Mouse (Mus musculus) forebrain, postnatal 0 days (tissue): ENCODE measurements around the gene Slc16a14. TPM values are rescaled to one million over a fixed set of nuclear protein-coding genes. Genes with fewer than 3 reads are reported as not detected.

Experiments
- ATAC-seq: fragments of 200-750 bp; cut with Nextera tagmentation; 2 replicates; pipeline ENCODE4 v1.8.0; 2017; ENCODE audit warnings: mild to moderate bottlenecking, moderate library complexity
- DNase-seq: peaks from one replicate; pipeline ENCODE4 v3.0.0-alpha.2; 2015
- H3K27ac ChIP-seq: fragments of 300-500 bp; sonication (generic); 2 replicates; pipeline ENCODE4 v1.5.1; 2014; ENCODE audit warnings: low read depth, mild to moderate bottlenecking, antibody characterized with exemption, low read length, moderate library complexity, mixed read lengths
- H3K27me3 ChIP-seq: fragments of 300-500 bp; sonication (generic); 2 replicates; pipeline ENCODE4 v1.6.1; 2014; ENCODE audit warnings: mild to moderate bottlenecking, low read length, mixed read lengths; ENCODE audit not compliant: insufficient read depth
- H3K36me3 ChIP-seq: fragments of 300-500 bp; sonication (generic); 2 replicates; pipeline ENCODE4 v1.6.1; 2014; ENCODE audit warnings: mild to moderate bottlenecking, moderate library complexity; ENCODE audit not compliant: insufficient read depth
- H3K4me1 ChIP-seq: fragments of 300-500 bp; sonication (generic); 2 replicates; pipeline ENCODE4 v1.6.1; 2014; ENCODE audit warnings: antibody characterized with exemption; ENCODE audit not compliant: insufficient read depth
- H3K4me2 ChIP-seq: fragments of 300-500 bp; sonication (generic); 2 replicates; pipeline ENCODE4 v1.6.1; 2014; ENCODE audit warnings: low read depth, mild to moderate bottlenecking, moderate library complexity
- H3K4me3 ChIP-seq: fragments of 300-500 bp; sonication (generic); 2 replicates; pipeline ENCODE4 v1.5.1; 2014; ENCODE audit warnings: low read depth, low read length, mixed read lengths
- H3K9ac ChIP-seq: fragments of 300-500 bp; sonication (generic); 2 replicates; pipeline ENCODE4 v1.6.1; 2014; ENCODE audit warnings: mild to moderate bottlenecking
- H3K9me3 ChIP-seq: fragments of 300-500 bp; sonication (generic); 2 replicates; pipeline ENCODE4 v1.6.1; 2016; ENCODE audit warnings: low read length
- CTCF ChIP-seq: sonication (generic); IDR thresholded peaks from 2 replicates; pipeline ENCODE4 v1.5.1; 2016; ENCODE audit warnings: antibody characterized with exemption, control low read depth, low read depth
- WGBS: fragments of 180-500 bp; shearing (Covaris S2); extraction: QIAGEN DNeasy Blood & Tissue Kit; methylation state at CpG from one replicate; pipeline ENCODE4 v1.1.7; 2014; 5-methylcytosine and 5-hydroxymethylcytosine counted together
- polyA plus RNA-seq: library from polyadenylated mRNA; unstranded; fragments of >200 nt; fragmentation: Nextera tagmentation; extraction: Ambion mirVana; gene quantifications from 2 replicates; pipeline ENCODE4 v1.2.1, GENCODE M21; 2015
- total RNA-seq: library from RNA; depleted of rRNA; stranded (reverse); fragments of >200 nt; gene quantifications from 2 replicates; pipeline ENCODE4 v1.2.3, GENCODE M21; 2014

Gene Slc16a14
- total and polyA plus RNA-seq, 2 experiments from 2014 or later, result 15.7 to 23.2 TPM

- H3K9me3 ChIP-seq, result no peaks in the 10 kb centered on the region
- no peaks in the 10 kb centered on the region for H3K27me3 ChIP-seq
- TF ChIP-seq CTCF, result no peak
- no peak overlapping the region for H3K27ac ChIP-seq
- H3K36me3 ChIP-seq, result peaks cover 7% of the 10 kb centered on the region; the same call in 1 of the 2 replicates
- no peak overlapping the region for H3K4me2 ChIP-seq
- ATAC-seq, result no peak
- H3K4me1 ChIP-seq, result no peaks in the 10 kb centered on the region
- WGBS, result 93% methylated on average over 11 of the region's 11 CpGs
- H3K9ac ChIP-seq, result no peak overlapping the region
- no peak for DNase-seq
- no peak overlapping the region for H3K4me3 ChIP-seq
Observed at GRCm38 (mm10) chr1:84912571-84912970, 22.4 kb downstream of the Slc16a14 start.

GRCm38 (mm10) chr1:84910177-84910804 is 24.6 kb downstream of the Slc16a14 start:
- H3K27me3 ChIP-seq, result no peaks in the 10 kb centered on the region
- no peak overlapping the region for H3K4me2 ChIP-seq
- H3K27ac ChIP-seq, result no peak overlapping the region
- peaks cover 7% of the 10 kb centered on the region; the same call in 1 of the 2 replicates for H3K36me3 ChIP-seq
- no peaks in the 10 kb centered on the region for H3K9me3 ChIP-seq
- DNase-seq (no peak), ATAC-seq (peak; percentile 62; the same call in 1 of the 2 replicates)
- H3K9ac ChIP-seq, result no peak overlapping the region
- WGBS, result 48% methylated on average over 8 of the region's 8 CpGs
- no peak for TF ChIP-seq CTCF
- H3K4me3 ChIP-seq, result no peak overlapping the region
- H3K4me1 ChIP-seq, result no peaks in the 10 kb centered on the region

GRCm38 (mm10) chr1:84904467-84904866 is 30.5 kb downstream of the Slc16a14 start:
- Histone ChIP-seq H3K9ac (no peak overlapping the region), H3K27me3 (no peaks in the 10 kb centered on the region), H3K4me1 (no peaks in the 10 kb centered on the region), H3K9me3 (no peaks in the 10 kb centered on the region), H3K4me2 (no peak overlapping the region), H3K36me3 (no peaks in the 10 kb centered on the region), H3K4me3 (no peak overlapping the region), H3K27ac (no peak overlapping the region)
- 88% methylated on average over 2 of the region's 2 CpGs for WGBS
- TF ChIP-seq CTCF, result no peak
- no peak for ATAC-seq
- DNase-seq, result no peak

GRCm38 (mm10) chr1:84899156-84899555 is 35.8 kb downstream of the Slc16a14 start:
- H3K36me3 ChIP-seq, result no peaks in the 10 kb centered on the region
- no peaks in the 10 kb centered on the region for H3K9me3 ChIP-seq
- no peaks in the 10 kb centered on the region for H3K4me1 ChIP-seq
- no peak overlapping the region for H3K9ac ChIP-seq
- no peak overlapping the region for H3K27ac ChIP-seq
- ATAC-seq (no peak), DNase-seq (no peak)
- no peak overlapping the region for H3K4me3 ChIP-seq
- no peak overlapping the region for H3K4me2 ChIP-seq
- 95% methylated on average over 6 of the region's 6 CpGs for WGBS
- no peak for TF ChIP-seq CTCF
- H3K27me3 ChIP-seq, result no peaks in the 10 kb centered on the region

- Histone ChIP-seq H3K4me3 (no peak overlapping the region), H3K36me3 (no peaks in the 10 kb centered on the region), H3K27me3 (no peaks in the 10 kb centered on the region), H3K27ac (no peak overlapping the region), H3K9ac (no peak overlapping the region), H3K4me2 (no peak overlapping the region), H3K4me1 (no peaks in the 10 kb centered on the region), H3K9me3 (no peaks in the 10 kb centered on the region)
- TF ChIP-seq CTCF, result no peak
- ATAC-seq (no peak), DNase-seq (no peak)
- WGBS, result 91% methylated on average over 6 of the region's 6 CpGs
Observed at GRCm38 (mm10) chr1:84897364-84897763, 37.6 kb downstream of the Slc16a14 start.

GRCm38 (mm10) chr1:84891746-84892145 is 43.2 kb downstream of the Slc16a14 start:
- WGBS, result 95% methylated on average over 8 of the region's 9 CpGs
- Histone ChIP-seq H3K9ac (no peak overlapping the region), H3K4me1 (no peaks in the 10 kb centered on the region), H3K27ac (no peak overlapping the region), H3K27me3 (no peaks in the 10 kb centered on the region), H3K4me3 (no peak overlapping the region), H3K4me2 (no peak overlapping the region), H3K36me3 (no peaks in the 10 kb centered on the region), H3K9me3 (no peaks in the 10 kb centered on the region)
- TF ChIP-seq CTCF, result no peak
- ATAC-seq, result no peak
- no peak for DNase-seq

GRCm38 (mm10) chr1:84890503-84890902 is 44.4 kb downstream of the Slc16a14 start:
- WGBS, result 58% methylated on average over 7 of the region's 7 CpGs
- no peaks in the 10 kb centered on the region for H3K27me3 ChIP-seq
- no peak overlapping the region for H3K9ac ChIP-seq
- H3K4me3 ChIP-seq, result no peak overlapping the region
- no peak overlapping the region for H3K4me2 ChIP-seq
- no peaks in the 10 kb centered on the region for H3K36me3 ChIP-seq
- TF ChIP-seq CTCF, result no peak
- H3K27ac ChIP-seq, result no peak overlapping the region
- DNase-seq (peak; percentile 4), ATAC-seq (no peak)
- H3K4me1 ChIP-seq, result no peaks in the 10 kb centered on the region
- no peaks in the 10 kb centered on the region for H3K9me3 ChIP-seq
